Mouse (Mus musculus): ENCODE results near the gene Olig1. TPM values are rescaled to one million over a fixed set of nuclear protein-coding genes. Genes with fewer than 3 reads are reported as not detected.
"Not testable (repeated sequence)": the region's sequence is repeated elsewhere in the genome, so short reads cannot be mapped to it uniquely, and the experiment has no call there.

The Olig1 gene
- polyA plus RNA-seq, 1 experiment from 2014 or later: 79.2 TPM

DNA sequence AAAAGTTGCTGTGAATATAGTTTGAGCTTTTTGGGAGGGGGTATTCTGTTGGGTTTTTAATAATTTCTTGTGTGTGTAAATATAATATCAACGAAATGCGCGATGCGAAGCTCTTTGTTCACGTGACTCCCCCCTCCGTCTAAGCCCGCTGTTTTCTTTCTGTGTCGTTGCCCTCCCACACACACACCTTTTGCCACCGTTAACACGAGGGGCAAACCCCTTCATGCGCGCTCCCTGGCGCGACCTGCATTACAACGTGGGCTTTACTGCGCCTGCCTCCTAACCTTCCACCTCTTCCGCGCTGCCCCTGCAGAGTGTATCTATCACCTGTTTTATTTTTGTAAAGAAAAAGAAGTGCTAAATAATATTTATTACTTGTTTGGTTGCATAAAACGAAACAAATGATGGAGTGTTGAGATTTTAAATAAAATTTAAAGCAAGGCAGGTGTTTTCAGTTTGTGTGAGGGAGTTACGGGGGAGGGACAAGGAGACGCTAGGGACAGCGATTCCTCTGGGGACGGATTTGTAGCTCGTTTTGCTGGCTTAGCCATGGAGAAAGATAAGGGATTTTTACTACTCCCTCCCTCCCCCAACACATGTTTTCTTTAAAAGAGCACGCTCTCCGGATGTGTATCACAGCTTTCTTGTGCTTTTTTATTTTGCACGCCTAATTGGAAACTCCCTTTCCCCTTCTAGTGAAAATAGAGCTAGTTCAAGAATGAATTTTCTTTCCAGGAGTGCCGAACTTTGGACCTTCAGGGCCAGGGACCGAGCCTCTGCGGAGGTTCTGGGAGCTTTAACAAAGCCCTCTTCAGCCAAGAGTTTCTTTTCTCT, 41.1 kb upstream of the Olig1 start:
- peaks cover 84% of the 10 kb centered on the region for H3K27me3 ChIP-seq (replicated peaks)
- no peak overlapping the region for H3K4me3 ChIP-seq
- no peak overlapping the region for H3K4me2 ChIP-seq
- 3% methylated on average over 30 of the region's 30 CpGs for WGBS
- no peaks in the 10 kb centered on the region for H3K9me3 ChIP-seq
- no peaks in the 10 kb centered on the region for H3K36me3 ChIP-seq (replicated peaks)
- ATAC-seq (replicated peaks): no peak
- peaks cover 34% of the 10 kb centered on the region for H3K4me1 ChIP-seq
- no peak overlapping the region for H3K27ac ChIP-seq
- no peak overlapping the region for H3K9ac ChIP-seq

DNA sequence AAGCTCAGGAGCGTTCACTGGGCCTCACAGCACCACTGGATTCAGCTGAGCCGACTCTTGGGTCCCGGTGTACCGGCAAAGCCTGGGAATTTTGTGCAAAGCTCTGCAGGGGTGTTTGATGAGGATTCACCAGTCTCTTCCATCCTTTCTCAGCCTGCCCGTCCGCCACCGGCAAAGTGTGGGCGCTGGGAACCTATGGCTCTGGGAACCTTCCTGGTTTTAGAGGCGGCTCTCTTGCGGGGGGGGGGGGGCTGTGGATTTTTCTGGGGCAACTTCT, 40.6 kb upstream of the Olig1 start:
- H3K9me3 ChIP-seq: no peaks in the 10 kb centered on the region
- WGBS: 6% methylated on average over 10 of the region's 10 CpGs
- no peak overlapping the region for H3K4me3 ChIP-seq
- ATAC-seq (replicated peaks): no peak
- H3K36me3 ChIP-seq (replicated peaks): no peaks in the 10 kb centered on the region
- H3K4me2 ChIP-seq: no peak overlapping the region
- no peak overlapping the region for H3K27ac ChIP-seq
- no peak overlapping the region for H3K9ac ChIP-seq
- peaks cover 86% of the 10 kb centered on the region for H3K27me3 ChIP-seq (replicated peaks)
- H3K4me1 ChIP-seq: peaks cover 29% of the 10 kb centered on the region

DNA sequence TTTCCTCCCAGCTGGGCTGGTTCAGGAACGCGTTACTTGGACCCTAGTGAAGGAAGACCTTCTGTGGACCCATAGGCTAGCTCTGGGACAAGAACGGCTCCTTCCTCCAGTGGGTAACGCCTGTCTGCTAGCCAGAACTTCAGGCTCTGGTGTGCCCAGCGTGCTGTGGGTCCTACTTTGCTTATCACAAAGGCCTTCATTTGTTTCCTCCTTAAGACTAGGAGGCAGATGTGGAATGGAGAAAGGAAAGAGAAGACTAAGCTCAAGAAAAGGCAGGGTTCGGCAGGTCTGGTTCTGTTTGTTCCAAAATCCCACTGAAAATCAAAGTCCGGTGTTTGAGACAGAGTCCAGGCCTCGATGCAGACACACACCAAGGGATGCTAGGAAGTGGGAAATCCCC, 39.9 kb upstream of the Olig1 start:
- H3K36me3 ChIP-seq (replicated peaks): no peaks in the 10 kb centered on the region
- no peak overlapping the region for H3K4me3 ChIP-seq
- 18% methylated on average over 8 of the region's 8 CpGs for WGBS
- peaks cover 28% of the 10 kb centered on the region for H3K4me1 ChIP-seq
- H3K9me3 ChIP-seq: no peaks in the 10 kb centered on the region
- peaks cover 87% of the 10 kb centered on the region for H3K27me3 ChIP-seq (replicated peaks)
- H3K9ac ChIP-seq: no peak overlapping the region
- H3K4me2 ChIP-seq: no peak overlapping the region; the same call in 1 of the 2 replicates
- ATAC-seq (replicated peaks): no peak
- H3K27ac ChIP-seq: no peak overlapping the region

GRCm38 (mm10) chr16:91231781-91232469, 37.6 kb upstream of the Olig1 start:
- no peaks in the 10 kb centered on the region for H3K36me3 ChIP-seq (replicated peaks)
- H3K27me3 ChIP-seq (replicated peaks): peaks cover 89% of the 10 kb centered on the region
- peak; percentile 51; the same call in 1 of the 2 replicates for ATAC-seq (replicated peaks)
- H3K9me3 ChIP-seq: no peaks in the 10 kb centered on the region
- 3% methylated on average over 26 of the region's 26 CpGs for WGBS
- peak overlapping the region; percentile 12 for H3K4me2 ChIP-seq
- H3K4me1 ChIP-seq: peaks cover 9% of the 10 kb centered on the region
- no peak overlapping the region for H3K4me3 ChIP-seq
- H3K9ac ChIP-seq: no peak overlapping the region
- H3K27ac ChIP-seq: no peak overlapping the region

DNA sequence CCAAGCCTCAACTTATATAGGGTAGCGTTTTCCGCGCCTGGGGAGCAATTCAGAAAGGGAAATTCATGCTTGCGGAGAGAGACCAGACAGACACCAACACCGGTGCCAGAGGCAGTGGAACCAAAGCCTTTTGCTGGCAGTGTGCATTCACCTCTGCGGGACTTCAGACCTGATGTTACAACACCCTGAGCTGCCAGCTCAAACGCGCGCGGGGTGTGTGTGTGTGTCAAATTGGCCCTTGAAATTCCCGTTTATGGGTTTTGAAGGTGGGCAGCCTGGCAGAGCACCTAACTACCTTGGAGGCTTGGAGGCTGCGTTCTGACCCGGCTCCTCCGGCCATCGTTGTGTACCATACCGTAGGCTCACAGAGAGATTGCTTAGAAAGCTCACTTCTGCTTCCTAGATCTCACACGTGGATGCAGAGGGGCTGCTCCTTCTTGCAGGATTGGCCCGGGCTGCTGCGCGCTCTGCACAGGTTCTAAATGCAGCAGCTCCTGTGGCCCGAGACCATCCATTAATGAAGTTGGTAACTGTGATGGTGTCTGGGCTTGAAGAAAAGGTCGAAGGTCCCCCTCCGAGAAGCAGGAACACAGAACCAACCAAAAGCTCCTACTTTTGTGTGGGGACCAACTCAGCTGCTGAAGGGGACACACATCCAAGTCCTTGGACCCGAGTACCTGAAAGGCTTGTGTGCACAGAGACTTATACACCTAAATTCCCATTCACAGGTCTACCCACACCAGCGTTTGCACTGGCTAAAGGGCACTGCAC, 36.9 kb upstream of the Olig1 start:
- Histone ChIP-seq H3K9ac (no peak overlapping the region), H3K36me3 (replicated peaks) (no peaks in the 10 kb centered on the region), H3K27ac (no peak overlapping the region), H3K4me3 (no peak overlapping the region), H3K4me2 (peak overlapping the region; percentile 12), H3K4me1 (peaks cover 6% of the 10 kb centered on the region), H3K27me3 (replicated peaks) (peaks cover 90% of the 10 kb centered on the region), H3K9me3 (no peaks in the 10 kb centered on the region)
- no peak for ATAC-seq (replicated peaks)
- WGBS: 4% methylated on average over 25 of the region's 25 CpGs

GRCm38 (mm10) chr16:91233241-91233944, 36.2 kb upstream of the Olig1 start:
- no peak overlapping the region for H3K9ac ChIP-seq
- peaks cover 92% of the 10 kb centered on the region for H3K27me3 ChIP-seq (replicated peaks)
- H3K4me3 ChIP-seq: no peak overlapping the region
- 10% methylated on average over 11 of the region's 11 CpGs for WGBS
- no peak overlapping the region for H3K27ac ChIP-seq
- ATAC-seq (replicated peaks): no peak
- no peaks in the 10 kb centered on the region for H3K9me3 ChIP-seq
- H3K4me1 ChIP-seq: peaks cover 6% of the 10 kb centered on the region
- no peaks in the 10 kb centered on the region for H3K36me3 ChIP-seq (replicated peaks)
- H3K4me2 ChIP-seq: no peak overlapping the region

GRCm38 (mm10) chr16:91239024-91239423, 30.5 kb upstream of the Olig1 start:
- no peak overlapping the region for H3K27ac ChIP-seq
- no peak for ATAC-seq (replicated peaks)
- no peaks in the 10 kb centered on the region for H3K9me3 ChIP-seq
- no peaks in the 10 kb centered on the region for H3K4me1 ChIP-seq
- H3K4me3 ChIP-seq: no peak overlapping the region
- no peak overlapping the region for H3K4me2 ChIP-seq
- 62% methylated on average over 4 of the region's 4 CpGs for WGBS
- no peaks in the 10 kb centered on the region for H3K36me3 ChIP-seq (replicated peaks)
- H3K27me3 ChIP-seq (replicated peaks): peaks cover 58% of the 10 kb centered on the region
- no peak overlapping the region for H3K9ac ChIP-seq

DNA sequence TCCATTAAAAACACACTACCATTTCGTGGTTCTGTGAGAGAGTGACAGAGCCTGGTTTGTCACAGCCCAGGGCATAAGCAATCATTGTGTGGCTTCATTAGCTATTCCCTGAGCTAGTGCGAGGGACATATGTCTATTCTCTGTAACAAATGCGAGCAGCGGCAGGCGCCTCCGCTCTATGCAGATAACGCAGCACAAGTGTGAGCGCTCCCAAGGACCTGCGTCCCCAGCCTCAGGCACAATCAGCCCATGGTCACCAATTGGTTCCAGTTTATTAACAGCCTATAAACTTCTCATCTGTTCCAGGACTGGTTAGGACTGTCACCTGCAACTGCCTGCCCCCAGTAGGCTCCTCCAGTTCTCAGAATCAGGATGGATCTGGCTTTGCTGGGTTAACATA, 23.3 kb upstream of the Olig1 start:
- ATAC-seq (replicated peaks): peak; percentile 50; the same call in 1 of the 2 replicates
- H3K4me2 ChIP-seq: no peak overlapping the region
- 19% methylated on average over 9 of the region's 9 CpGs for WGBS
- peaks cover 2% of the 10 kb centered on the region; the same call in 1 of the 2 replicates for H3K4me1 ChIP-seq
- no peak overlapping the region for H3K27ac ChIP-seq
- no peak overlapping the region for H3K9ac ChIP-seq
- H3K27me3 ChIP-seq (replicated peaks): peaks cover 21% of the 10 kb centered on the region
- H3K36me3 ChIP-seq (replicated peaks): no peaks in the 10 kb centered on the region
- no peak overlapping the region for H3K4me3 ChIP-seq
- no peaks in the 10 kb centered on the region for H3K9me3 ChIP-seq

- ATAC-seq (replicated peaks); H3K36me3 ChIP-seq (replicated peaks); H3K27ac ChIP-seq; H3K9ac ChIP-seq; H3K4me1 ChIP-seq; H3K4me3 ChIP-seq; H3K9me3 ChIP-seq; H3K4me2 ChIP-seq: not testable (repeated sequence)
- 20% methylated on average over 23 of the region's 28 CpGs for WGBS
- peaks cover 34% of the 10 kb centered on the region for H3K27me3 ChIP-seq (replicated peaks)
Measured at GRCm38 (mm10) chr16:91255419-91256164, 14.0 kb upstream of the Olig1 start.

DNA sequence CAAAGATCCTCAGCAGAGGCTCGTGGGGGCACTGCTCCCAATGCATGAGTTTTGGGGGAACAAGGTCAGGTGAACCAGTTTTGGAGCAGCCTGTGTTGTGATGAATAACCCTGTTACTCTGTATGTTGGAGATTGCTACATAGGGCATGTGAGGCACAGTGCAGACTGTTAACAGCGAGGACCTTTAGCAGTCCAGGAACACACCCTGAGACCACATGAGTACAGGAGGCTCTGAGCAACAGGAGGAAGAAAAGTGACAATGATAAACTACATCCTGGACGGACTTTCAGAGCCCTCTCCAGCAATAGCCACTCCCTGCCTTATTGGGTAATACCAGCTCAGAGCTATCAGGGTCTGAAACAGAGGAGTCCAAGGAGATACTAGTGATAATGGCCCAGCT, 10.6 kb upstream of the Olig1 start:
- ATAC-seq (replicated peaks): no peak
- H3K36me3 ChIP-seq (replicated peaks): no peaks in the 10 kb centered on the region
- H3K4me2 ChIP-seq: no peak overlapping the region
- H3K9me3 ChIP-seq: no peaks in the 10 kb centered on the region
- H3K4me1 ChIP-seq: no peaks in the 10 kb centered on the region
- H3K27me3 ChIP-seq (replicated peaks): peaks cover 34% of the 10 kb centered on the region
- WGBS: 79% methylated on average over 3 of the region's 3 CpGs
- H3K4me3 ChIP-seq: no peak overlapping the region
- no peak overlapping the region for H3K9ac ChIP-seq
- no peak overlapping the region for H3K27ac ChIP-seq

DNA sequence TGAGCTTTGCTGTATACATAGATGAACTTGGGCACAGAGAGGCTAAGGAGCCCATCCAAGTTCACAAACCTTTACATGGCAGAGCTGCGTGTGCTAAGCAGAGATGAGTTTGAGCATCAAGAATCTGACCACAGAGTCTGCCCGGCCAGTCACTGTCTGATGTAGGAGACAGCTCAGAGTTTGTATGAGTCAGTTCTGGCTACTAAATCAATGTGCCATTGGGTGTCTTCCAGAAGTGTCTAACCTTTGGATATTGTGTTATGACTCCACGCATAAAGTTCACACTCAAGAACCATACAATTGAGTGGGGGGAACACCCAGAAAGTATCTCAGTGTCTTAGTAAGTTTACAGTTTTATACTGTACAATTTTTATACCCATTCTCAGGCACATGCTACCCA, 8.7 kb upstream of the Olig1 start:
- H3K27ac ChIP-seq: no peak overlapping the region
- 96% methylated on average over 3 of the region's 3 CpGs for WGBS
- H3K4me2 ChIP-seq: no peak overlapping the region
- H3K4me1 ChIP-seq: no peaks in the 10 kb centered on the region
- H3K27me3 ChIP-seq (replicated peaks): peaks cover 39% of the 10 kb centered on the region
- H3K9me3 ChIP-seq: no peaks in the 10 kb centered on the region
- H3K36me3 ChIP-seq (replicated peaks): no peaks in the 10 kb centered on the region
- no peak overlapping the region for H3K4me3 ChIP-seq
- no peak overlapping the region for H3K9ac ChIP-seq
- no peak for ATAC-seq (replicated peaks)

All from midbrain, embryonic 15.5 days (tissue).